Mouse (Mus musculus) right cerebral cortex, postnatal 14 days (tissue): ENCODE data around the gene Grin2a.

Experiments used
- DNase-seq: peaks from one replicate; pipeline ENCODE4 v3.0.0; 2022

The Grin2a gene

GRCm38 (mm10) chr16:9962482-9962881 lies 32.9 kb downstream of the Grin2a start:
- no peak for DNase-seq

GRCm38 (mm10) chr16:9959340-9959739 lies 36.0 kb downstream of the Grin2a start:
- no peak for DNase-seq

DNA sequence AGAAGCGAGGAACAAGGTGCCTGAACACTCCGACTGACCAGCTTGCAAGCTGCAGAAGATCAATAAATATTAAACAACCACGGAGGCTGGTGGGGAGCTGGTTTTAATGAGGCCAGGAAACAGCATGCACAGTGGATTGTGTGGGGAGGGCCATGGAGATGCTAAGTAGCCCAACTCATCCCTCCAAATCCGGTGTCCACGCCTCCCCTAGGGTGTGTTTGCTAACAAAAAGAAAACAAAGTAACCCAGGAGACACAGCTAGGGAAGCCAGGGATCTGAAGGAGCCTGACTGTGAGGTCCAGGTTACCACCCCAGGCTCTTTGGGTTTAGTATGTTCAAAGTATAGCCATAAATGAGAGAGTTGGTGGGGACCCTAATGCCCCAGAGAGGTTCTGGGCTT lies 41.1 kb downstream of the Grin2a start:
- DNase-seq, result no peak

- no peak for DNase-seq
These were observed 41.9 kb downstream of the Grin2a start for GRCm38 (mm10) chr16:9953396-9953831.

- no peak for DNase-seq
These were observed 46.1 kb downstream of the Grin2a start for GRCm38 (mm10) chr16:9949250-9949649.

- no peak for DNase-seq
These were observed 47.9 kb downstream of the Grin2a start for GRCm38 (mm10) chr16:9947430-9947829.

DNA sequence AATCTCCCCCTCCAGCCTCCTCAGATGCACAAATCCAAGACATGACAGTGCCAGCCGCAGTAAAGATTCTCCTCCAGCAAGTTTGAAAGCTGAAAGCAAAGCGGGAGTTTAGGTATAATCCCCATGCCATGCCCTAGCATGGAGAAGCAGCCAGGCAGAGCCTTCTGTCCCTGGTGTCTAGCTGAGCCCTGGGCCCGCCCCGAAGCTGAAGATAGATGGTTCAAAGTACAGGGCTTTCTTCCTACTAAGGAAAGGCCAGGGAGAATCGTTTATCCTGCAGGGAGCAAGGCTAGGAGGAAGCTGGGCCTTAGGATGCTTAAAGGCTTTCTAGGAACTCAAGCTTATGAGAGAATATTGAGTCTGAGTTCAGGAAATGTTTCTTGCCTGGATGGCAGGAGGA lies 50.5 kb downstream of the Grin2a start:
- no peak for DNase-seq

DNA sequence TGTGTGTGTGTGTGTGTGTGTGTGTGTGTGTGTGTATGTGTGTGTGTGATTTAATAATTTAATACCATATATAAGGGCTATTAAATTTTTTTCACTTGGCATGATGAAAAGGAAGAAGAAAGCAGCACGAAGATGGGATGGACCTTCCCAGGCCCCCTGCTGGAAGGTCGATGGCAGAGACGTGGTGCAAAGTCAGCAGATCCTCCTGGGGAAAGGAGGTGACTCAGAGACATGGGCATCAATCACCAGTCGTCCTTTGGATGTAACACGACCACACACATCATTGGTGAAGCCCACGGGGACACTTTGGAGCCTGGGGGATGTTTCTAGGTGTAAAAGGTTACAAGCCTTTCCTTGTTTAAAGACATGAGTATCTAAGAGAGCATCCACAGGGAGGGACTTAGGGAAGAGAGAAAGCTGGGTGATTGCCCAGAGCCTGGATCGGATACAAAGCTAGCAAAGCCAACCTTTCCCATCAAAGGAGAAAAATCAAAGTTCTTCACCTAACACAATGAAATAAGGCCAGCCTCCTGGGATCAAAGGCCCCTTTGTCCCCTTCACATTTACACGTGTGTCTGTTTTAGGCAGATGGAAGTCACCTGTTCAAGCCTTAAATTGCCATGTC lies 53.9 kb downstream of the Grin2a start:
- DNase-seq, result no peak

DNA sequence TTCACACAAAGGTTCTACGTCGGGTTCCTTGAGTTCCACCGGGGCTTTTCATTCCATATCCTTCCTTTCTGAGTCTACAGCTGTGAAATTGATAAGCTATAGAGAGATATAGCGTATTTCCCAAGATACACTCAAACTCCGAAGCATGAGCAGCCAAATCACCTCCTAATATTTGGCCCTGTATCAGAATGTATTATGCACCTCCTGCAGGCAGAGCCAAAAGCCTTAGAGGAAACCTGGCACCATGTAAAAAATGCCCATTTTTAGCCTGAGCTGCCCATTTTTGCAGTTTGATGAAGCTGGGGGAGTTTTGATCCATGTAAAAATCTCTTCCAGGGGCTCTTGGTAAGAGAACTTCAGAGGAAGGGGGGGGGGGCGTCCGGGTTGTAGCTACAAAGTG lies 54.6 kb downstream of the Grin2a start:
- DNase-seq, result no peak

GRCm38 (mm10) chr16:9910672-9911071 lies 84.7 kb downstream of the Grin2a start:
- DNase-seq, result no peak

- no peak for DNase-seq
These were observed 86.1 kb downstream of the Grin2a start for GRCm38 (mm10) chr16:9909225-9909624.

GRCm38 (mm10) chr16:9904443-9904842 lies 90.9 kb downstream of the Grin2a start:
- DNase-seq, result no peak

DNA sequence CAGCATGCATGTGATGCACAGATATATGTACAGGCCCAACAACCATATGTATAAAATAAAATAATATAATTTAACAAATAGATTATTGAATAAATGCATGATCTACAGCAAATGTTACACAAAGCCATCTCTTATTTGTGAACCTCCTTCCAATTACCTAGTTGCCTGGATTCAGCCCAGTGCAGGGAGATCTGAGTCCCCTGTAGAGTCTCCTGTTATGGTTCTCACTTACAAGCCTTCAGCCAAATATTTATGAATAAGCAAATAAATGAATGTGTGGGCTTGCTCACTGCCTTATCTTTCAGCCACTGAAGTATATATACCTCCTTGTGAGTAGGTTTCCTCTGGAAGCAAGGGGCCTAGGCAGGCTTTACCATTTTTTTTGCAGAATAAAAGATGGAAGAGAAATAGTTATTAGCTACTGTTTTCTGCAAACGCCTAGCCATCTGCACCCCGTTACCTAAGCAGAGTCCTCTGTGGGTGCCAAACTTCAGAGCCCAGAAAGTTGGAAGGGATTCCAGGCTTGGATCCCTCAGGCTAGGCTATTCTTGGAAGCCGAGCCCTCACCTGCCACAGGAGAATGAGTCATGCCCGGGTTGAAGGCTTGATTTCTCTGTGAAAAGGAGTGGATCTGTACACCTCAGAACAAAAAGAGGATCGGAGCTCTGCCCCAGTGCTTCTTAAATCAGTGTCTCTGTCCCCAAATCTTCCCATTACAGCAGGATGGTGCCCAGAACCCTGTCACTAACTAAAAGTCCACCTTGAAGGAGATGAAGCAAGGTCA lies 92.5 kb downstream of the Grin2a start:
- DNase-seq, result no peak

DNA sequence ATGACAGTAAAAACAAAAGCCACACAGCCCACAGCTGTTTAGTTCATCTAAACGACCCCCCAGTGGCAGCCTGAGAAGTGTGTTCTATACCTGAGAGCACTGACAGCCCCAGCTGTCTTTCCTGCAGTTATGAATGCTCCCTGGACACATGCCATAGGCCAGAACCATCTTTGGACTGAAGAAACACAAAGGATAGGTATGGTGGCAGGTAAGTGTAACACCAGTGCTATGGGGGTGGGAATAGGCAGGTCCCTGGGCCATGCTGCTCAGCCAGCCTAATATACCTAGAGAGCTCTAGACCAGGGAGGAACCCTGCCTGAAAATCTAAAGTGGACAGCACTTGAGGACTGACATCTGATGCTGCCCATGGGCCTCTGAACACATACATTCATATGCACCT lies 93.9 kb downstream of the Grin2a start:
- DNase-seq, result no peak

DNA sequence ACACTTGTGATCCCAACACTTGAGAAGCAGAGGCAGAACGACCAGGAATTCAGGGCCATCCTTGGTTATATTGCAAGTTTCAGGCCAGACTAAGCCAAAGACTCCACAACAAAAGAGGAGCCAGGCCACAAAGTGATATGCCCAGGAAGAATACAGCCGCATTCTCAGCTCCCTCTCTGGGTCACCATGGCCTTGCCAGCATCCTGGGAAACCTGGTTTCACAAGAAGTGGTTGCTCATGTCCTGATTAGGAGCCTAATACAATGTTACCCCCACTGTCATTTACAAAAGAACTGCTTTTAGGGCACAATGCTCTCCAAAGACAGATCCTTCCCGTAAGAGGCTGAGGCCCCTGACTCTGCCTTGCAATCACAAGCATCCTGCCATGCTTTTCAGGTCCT lies 94.4 kb downstream of the Grin2a start:
- DNase-seq, result no peak

- DNase-seq, result no peak
These were observed 95.2 kb downstream of the Grin2a start for GRCm38 (mm10) chr16:9900196-9900595.

DNA sequence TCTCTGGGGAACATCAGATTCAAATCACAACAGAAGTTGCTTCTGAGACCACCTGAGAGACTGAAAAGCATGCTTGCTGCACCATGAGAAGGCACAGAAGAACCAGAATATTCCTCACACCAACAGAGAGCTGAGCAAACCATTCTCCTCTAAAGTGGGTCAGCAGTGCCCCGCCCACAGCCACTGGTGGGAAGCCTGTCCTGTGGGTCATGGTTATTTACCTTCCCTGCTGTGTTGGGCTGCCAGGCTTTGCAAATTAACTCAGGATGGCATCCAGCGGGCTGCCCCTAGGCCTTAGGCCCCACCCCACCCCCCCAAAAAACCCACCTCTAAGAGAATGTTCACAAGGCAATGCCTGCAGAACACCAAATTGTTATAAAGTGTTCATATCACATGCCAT lies 96.2 kb downstream of the Grin2a start:
- no peak for DNase-seq

DNA sequence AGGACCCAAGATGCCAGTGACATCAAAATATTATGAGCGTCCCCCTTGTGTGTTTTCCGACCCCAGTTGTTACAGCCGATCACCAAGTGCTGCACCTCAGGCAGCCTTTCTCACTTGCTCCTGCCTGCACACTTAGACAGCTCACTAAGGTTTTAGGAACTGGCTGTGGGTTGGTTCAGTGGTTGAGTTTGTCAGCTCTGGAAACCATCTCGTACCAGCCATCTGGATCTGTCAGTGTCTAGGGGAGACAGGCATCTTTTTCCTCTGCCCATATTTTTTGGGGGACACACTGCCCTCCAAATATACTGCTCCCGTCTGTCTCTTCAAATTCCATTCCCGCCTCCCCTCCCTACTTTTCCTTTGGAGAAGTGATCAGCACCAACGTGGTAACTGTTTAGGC lies 99.8 kb downstream of the Grin2a start:
- no peak for DNase-seq

GRCm38 (mm10) chr16:9886155-9886554 lies 109.2 kb downstream of the Grin2a start:
- DNase-seq, result no peak

GRCm38 (mm10) chr16:9884141-9884540 lies 111.2 kb downstream of the Grin2a start:
- DNase-seq, result no peak

DNA sequence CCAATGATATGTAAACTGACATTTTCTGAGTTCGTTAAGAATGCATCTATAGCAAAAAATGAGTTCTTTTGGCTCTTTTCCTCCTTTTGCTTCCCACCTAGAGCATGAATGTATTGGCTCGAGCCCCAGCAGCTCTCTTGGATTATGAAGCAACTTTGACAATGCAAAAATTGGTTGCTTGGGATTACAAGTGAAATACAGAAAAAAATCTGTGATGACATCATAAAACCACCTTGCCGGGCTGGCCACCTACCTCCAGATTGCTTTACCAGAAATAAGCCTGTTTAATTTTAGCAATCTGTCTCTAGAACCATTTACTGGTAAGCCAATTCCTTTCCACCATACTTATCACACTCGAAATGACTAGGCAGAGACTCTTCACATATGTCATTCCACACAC lies 112.9 kb downstream of the Grin2a start:
- no peak for DNase-seq

- no peak for DNase-seq
These were observed 122.4 kb downstream of the Grin2a start for GRCm38 (mm10) chr16:9873001-9873400.

- DNase-seq, result no peak
These were observed 129.7 kb downstream of the Grin2a start for GRCm38 (mm10) chr16:9865710-9866109.

GRCm38 (mm10) chr16:9865039-9865438 lies 130.3 kb downstream of the Grin2a start:
- DNase-seq, result no peak

GRCm38 (mm10) chr16:9857758-9858157 lies 137.6 kb downstream of the Grin2a start:
- no peak for DNase-seq
